Mouse (Mus musculus): ENCODE measurements around the gene Cebpz.

Cebpz gene

DNA sequence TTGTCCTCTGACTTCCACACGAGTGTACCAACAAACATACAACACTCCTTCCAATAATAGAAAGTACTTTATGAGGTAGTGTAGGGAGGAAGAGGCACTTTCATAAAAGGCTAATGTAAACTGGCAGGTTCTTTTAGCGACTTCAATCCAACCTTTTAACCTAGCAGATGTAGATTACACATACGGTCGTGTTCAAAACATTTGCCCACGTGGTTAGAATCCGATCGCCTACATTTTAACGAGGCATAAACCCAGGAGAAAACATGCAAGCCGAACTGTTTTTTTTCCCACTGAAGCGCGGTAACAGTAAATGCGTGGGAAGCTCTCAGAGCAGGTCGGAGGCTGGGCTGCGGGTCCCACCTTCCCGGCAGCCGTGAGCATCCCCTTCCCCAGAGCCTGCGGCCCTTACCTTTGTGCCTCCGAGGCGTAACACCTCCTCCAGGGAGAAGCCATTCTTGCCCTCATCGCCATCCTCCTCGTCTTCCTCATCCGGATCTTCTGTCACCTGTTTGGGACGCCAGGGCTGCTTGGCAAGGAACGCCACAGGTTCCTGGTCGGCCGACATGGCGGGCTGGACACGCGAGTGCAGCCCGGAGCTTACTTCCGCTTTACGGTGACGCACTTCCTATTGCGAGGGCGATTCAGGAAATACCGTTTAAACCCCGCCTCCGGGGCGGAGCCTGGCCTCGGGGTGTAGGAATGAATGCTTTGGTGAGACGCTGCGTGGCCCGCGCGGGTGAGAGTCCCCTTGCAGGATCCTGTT, at the start of gene Cebpz, which contains the start of gene Ndufaf7:
TSS of gene Cebpz (minus strand) at position 601 of the 763 bp plus-strand sequence.
TSS of gene Ndufaf7 (plus strand) at position 671 of the 763 bp plus-strand sequence.
- peak; percentile 95 to 98 for DNase-seq (ENCODE audit: low spot score in 2 of 2)

DNA sequence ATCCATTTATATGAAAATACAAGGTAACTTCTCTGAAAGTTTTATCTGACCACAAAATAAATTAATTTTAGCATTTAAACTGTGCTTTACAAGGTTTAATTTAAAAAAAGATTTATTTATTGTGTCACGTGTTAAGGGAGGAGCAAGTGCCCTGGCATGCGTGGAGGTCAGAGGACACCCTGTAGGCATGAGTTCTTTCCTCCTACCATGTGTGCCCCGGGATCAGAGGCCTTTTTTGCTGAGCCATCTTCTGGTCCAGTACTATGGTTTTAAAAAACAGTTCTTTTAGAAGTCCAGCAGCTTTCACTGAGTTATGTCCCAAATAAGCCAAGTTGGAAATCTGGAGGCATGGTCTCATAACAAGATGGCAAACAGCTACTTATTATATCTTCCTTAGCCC, 46.9 kb upstream of the Cebpz start:
- DNase-seq (ENCODE audit: low spot score in 2 of 2) = no peak

DNA sequence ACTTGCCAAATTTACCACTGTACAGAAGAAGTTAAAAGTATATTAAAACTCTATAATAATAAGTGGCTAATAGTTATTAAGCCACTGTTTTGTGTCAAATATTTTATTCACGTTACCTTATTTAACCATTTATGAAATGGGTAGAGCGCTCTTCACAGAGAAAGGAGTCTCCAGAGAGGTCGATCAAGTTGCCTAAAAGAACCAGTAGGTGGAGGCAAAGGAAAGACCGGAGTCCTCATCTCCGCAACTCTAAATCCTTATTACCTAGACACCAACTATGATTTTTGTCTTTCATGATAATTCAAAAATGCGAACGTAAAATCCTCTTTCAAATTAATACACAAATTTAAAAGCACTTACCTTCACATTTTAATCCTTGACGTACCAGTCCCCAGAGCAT, 46.3 kb upstream of the Cebpz start:
- no peak for DNase-seq (ENCODE audit: low spot score in 2 of 2)

DNA sequence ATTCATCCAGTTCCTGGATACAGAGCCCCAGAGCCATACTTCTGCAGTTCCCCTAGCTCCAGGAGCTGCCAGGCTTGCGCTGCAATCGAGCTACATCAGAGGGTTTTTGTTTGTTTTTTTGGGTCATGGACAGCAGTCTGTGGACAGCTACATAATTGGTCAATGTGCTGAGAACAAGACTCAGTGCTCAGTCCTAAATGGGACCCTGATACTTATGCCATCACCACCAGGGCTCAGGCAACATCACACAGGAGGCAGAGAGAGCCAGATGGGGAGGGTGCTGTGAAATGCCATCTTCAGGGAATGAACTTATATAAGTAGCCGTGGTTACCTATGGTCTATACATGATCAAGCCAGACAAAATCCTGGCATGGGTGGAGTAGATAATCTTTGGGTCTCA, 31.6 kb upstream of the Cebpz start:
- DNase-seq (ENCODE audit: low spot score in 2 of 2) = no peak

DNA sequence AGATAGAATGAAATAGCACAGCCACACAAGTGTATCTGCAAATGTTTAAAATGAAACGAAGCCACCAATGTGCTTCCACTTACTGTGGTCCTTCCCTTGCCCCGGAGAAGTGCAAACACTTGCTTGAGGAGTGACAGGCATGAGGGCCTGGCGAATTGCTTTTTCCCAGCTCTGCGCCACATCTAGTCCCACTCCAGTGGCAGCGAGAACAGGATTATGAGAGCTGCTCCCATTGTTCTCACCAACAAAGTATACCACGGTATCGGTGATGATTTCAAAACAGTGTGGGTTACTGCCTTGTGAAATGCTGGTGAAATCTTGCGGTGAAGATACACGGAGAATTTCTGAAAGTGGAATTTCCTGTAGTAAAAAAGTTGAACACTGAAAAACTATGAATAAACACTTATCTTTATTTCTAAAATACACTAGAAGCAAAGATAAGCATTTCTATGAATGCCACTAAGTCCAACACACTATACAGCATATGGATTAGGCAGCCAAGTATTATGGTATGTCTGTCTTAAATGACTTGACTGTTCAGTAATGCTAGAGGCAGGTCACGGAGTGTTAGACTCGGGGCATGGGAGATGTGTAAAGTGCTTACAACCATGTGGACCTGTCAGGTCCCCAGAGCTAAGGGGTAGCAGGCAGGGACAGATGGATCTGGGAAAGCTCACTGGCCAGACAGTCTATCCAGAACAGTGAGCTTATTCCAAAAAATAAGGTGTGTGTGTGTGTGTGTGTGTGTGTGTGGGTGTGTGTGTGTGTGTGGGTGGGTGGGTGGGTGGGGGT, 29.4 kb upstream of the Cebpz start:
- no peak for DNase-seq (ENCODE audit: low spot score in 2 of 2)

DNA sequence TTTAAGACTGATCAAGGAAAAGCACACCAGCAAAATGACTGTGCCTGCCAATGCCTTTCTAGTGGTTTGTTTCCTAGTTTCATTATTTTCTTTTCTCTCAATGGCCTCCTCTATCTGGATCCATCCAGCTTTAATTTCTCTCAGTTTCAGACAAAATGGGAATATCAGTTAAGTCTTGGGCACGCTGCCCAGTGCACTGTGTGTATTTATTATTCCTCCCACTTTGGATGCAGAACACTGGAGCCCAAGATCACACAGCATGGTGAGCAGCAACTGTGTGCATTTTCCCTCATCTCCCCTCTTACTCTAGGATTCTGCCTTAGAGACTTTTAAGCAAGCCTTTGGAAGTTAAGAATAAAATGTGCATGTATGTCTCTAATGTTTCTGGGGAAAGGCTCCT, 27.5 kb upstream of the Cebpz start:
- DNase-seq (ENCODE audit: low spot score in 2 of 2) = no peak

DNA sequence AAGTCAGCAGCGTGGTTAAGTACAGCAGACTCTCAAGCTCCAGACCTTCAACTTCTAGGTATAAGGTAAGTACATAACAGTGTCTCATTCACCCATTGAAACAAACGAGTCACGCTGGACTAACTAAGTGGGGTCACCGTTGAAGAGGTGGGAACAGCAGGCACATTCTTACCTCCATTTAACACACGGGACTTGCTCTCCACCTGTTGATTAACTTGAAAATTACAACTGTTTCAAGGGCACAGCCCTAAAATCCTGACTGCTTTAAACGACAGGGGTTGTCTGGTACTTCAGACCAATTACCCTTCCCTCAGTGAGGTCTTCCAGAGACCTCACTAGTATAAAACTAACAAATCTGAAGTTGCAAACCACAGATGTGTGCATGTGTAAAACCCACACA, 22.6 kb upstream of the Cebpz start:
- DNase-seq (ENCODE audit: low spot score in 2 of 2) = no peak

DNA sequence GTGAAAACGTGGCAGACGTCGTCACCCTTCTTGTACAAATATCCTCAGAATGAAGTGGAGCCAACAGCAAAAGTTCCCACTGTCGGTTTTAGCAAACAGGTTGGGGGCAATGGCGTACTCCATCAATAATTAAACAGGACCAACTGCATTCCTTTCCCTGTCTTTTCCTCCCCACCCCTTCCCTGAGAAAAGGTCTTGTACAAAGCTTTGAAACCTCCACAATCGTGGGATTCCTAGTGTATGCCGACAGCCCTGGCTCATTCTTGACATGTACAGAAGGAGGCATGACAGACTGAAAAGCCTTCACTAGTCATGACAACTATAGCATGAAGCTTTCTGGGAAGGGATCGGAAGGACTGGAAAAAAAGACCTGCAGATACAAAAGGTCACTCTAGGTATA, 16.4 kb upstream of the Cebpz start:
- DNase-seq (ENCODE audit: low spot score in 2 of 2) = no peak

DNA sequence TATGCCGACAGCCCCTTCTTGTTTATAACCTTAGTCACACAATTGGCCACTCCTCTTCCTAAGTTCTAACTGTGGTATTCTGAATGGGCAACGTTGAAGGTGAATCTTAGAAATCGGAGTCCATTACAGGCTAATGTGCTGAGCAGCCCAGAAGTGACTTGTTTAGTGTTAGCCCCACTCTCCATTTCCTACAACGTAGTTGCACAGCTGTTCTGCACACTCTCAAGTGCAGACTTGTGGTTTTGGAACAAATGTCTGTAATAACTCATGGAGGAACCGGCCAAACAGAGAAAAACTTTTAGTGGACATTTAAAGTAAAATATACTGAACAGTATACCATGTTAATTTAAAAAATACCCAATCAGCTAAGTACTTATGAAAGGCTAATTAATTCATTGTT, 15.2 kb upstream of the Cebpz start:
- DNase-seq (ENCODE audit: low spot score in 2 of 2) = no peak

DNA sequence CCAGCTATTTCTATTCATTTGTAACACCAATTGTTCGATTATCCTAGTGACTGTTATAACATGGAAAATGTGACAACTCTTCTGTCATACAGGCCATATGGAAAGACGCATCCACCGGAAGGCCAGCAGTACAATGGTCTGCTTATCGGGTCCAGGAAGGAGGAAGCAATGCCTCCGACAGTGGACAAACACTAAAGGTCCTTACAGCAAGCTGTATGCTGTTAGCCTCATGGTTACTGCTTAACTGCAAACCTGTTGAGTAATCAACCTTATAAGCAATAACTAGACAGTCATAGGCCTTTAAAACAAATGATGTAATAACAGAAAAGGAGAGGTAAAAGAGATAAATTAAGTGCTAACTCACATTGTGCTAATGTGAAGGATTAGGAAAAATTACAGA, 14.4 kb upstream of the Cebpz start:
- no peak for DNase-seq (ENCODE audit: low spot score in 2 of 2)

DNA sequence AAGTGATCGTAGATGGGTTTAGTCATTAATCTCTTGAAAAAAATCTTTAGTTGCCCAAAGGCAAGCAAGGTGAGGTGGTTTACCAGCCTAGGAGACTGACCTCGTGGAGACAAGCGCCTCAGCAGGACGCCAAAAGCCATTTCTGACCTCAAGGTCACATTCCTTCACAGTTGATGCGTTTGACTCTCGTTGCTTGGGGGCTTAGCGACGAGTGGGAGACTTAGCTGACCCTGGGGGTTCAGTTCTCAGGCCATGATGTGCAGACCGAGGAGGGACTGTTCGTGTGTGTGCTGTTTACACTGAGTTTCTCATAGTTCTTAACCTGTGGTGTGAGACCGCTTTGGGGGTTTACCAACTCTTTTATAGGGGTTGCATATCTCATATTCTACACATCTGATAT, 5.7 kb upstream of the Cebpz start:
- no peak for DNase-seq (ENCODE audit: low spot score in 2 of 2)

DNA sequence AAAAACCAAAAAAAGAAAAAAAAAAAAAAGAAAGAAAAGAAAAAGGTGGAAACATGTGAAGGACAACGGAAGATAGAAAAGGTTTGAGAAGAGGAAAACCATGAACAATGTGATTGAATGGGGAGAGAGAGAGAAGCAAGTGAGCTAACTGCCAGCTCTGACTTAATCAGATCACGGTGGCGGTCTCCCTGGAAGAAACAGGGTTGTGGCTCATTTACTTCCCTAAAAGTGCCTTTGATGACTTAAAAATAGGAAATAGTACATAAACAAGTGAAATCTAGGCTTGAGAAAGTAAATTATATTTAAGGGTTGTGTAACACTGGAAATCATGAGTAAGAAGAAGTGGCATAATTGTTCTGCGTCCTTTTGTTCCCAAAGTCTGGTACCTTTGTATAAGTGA, 2.1 kb upstream of the Cebpz start:
- no peak for DNase-seq (ENCODE audit: low spot score in 2 of 2)

DNA sequence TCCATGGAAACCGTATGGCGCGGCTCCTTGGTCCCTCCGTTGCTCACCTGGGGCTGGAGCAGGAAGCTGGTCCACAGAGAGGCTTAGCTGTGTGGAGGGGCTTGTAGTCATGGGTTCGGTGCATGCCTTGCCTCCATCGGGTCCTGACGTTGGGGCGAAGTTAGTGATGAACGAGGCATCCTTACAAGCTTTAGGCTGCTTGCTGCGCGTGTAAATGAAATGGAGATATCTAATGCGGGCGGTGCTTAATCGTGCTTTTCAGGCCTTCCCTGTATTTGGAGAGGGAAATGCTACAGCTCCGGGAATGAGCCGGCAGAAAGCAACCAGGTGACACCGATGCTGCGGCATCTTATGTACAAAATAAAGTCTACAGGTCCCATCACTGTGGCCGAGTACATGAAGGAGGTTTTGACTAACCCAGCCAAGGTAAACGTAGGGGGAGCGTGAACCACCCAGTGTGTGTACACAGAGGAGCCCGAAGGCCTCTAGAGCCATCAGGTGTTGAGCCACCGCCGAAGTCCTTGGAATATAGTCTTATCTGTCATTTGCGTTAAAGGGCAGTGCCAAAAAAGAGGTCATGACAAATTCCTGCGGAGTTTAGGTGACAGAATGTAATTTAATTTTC, 475 bp upstream of the Cebpz start:
- DNase-seq (ENCODE audit: low spot score in 2 of 2) = no peak

DNA sequence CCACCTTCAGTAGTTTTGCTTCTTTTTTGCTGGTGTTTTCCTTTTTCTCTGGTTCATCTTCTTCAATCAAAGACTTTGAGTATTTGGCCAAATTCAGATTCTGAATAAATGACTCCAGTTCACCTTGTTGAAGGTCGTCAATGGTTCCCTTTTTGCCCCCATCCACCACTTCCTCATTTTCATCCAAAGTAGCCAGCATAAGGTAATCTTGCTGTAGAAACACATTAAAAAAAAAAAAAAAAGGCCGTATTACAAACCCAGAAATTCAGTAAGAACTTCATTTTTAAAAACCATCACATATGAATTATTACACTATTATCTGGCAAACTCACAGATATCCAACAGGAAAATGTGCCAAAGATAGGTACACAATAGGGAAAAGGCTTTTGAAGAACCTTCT, 1.0 kb downstream of the Cebpz start:
- no peak for DNase-seq (ENCODE audit: low spot score in 2 of 2)

DNA sequence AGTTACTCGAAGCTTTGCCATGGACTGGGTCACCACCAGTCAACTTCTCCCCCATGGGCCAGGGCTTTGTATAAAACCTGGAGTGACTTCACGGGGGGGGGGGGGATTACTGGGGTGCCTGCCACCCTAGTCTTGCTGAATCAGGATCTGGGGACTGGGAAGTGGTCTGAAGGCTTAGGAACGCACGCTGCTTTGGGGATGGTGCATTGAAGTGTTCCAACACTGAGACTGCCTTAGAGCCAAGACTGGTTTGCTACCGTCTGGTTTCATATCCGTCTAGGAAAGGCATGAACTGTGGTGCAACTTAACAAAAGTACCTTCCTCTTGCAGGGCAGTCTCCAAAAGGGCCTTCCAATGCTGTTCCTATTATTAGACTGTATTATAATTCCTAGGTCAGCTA, 19.2 kb downstream of the Cebpz start:
- no peak for DNase-seq (ENCODE audit: low spot score in 2 of 2)

DNA sequence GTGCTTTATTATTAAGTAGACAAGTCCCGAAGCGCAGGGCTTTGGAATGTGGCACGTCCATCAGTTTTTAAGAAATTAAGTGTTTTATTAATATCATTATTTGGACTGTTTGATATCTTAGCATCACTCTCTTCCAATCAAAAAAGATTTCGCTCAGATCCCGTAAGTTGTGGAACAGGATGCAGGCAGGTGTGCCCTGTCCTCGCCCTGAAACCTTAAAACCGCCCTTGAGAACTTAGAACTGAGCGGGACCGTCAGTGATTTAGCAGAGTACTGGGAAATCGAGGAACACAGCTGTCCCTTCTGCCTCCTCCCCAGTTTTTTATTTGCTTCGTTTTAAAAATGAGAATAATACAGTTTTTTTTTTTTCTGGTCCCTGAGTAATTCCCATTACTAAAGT, 20.0 kb downstream of the Cebpz start:
- no peak for DNase-seq (ENCODE audit: low spot score in 2 of 2)

DNA sequence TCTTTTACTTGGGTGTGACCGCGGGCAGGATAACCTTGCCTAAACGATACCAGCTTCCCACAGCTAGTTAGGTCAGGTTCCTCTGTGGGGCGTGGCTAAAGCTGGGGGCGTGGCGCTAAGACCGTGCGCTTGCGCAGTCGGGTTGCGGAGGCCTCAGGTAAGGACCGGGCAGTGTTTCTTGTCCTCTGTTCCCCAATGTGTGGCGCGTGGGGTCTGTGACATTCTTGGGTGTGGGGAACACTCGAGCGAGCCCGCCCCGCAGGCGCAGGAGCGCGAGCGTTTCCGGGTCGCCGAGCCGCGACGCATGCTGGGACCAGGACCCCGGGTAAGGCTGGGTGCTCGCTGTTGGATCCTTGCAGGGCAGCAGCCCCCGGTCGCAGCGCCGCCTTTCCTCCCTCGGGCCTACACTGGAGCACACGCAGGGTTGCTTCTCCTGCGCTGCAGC, 20.5 kb downstream of the Cebpz start, which contains the start of gene Cebpzos:
TSS of gene Cebpzos (plus strand) at position 132 of the 445 bp plus-strand sequence.
- DNase-seq (ENCODE audit: low spot score in 2 of 2) = peak; percentile 87 to 90

DNA sequence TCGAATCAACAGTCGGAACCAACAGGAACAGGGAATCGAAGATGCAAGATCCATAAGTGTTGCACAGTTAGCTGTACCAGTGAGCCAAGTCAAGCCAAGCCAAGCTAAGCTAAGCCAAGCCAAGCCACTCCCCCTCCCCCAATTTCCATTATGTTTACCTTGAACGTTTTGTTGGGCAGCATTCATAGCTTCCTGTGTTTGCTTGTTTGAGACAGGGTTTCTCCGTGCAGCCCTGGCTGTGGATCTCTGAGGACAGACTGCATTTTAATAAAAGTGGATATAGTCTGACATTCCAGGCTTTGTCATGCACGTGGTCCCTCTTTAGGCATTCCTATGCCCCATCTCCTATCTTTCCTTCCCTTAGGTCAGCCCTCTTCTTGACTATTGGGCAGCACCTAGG, 21.1 kb downstream of the Cebpz start:
- DNase-seq (ENCODE audit: low spot score in 2 of 2) = no peak

DNA sequence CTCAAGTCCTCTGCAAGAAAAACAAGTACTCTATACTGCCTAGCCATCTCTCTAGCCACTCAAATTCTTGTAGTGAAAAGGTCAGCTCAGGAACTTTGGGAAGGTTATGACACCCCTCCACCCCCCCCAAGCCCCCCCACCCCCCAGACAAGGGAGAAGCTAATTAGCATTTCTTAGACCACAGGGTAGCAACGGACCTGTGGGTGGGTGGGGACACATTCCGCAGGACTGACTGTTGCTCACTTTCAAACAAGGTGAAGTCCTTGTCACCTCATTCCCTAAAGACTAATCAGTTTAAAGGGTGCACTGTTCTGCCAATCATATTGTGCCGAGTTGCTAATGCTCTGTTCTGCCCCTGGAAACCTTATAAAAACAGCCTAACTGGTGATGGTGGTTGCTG, 22.9 kb downstream of the Cebpz start:
- DNase-seq (ENCODE audit: low spot score in 2 of 2) = no peak

DNA sequence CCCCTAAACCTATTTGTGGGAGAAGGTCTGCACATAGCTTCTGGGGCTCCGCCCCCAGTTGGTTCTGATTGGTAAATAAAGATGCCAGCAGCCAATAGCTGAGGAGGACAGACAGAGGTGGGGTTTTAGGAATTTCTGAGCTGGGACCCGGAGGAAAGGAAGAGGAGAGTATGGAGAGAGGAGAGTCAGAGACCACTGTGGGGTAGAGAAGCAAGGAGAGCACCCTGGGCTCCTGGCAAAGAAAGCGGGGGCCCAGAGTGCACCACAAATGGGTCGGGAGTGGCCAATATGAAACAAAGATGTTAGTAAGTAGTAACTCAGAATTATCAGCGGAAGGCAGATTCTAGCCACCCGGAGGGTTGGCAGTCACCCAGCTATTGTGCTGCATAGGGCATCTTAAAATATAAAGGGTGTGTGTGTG, 24.0 kb downstream of the Cebpz start:
- DNase-seq (ENCODE audit: low spot score in 2 of 2) = peak in 1 of 2 experiments; percentile 21

DNA sequence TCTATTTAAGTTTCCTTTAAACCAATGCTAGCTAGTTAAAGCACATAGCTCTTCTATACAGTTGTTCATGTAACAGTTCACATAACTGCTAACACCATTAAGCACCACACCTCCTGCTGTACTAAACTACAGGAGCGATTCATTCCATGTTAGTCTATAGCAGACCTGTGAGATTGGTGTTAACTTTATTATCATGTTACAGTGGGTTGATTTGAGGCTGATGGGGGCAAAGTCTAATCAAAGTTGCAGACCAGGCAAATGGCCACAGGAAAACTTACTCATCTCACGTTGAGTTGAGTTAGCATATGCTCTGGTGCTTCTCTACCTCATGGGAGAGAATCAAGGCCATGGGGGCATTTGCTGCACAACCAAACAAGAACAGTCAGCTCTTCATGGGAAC, 27.5 kb downstream of the Cebpz start:
- no peak for DNase-seq (ENCODE audit: low spot score in 2 of 2)

DNA sequence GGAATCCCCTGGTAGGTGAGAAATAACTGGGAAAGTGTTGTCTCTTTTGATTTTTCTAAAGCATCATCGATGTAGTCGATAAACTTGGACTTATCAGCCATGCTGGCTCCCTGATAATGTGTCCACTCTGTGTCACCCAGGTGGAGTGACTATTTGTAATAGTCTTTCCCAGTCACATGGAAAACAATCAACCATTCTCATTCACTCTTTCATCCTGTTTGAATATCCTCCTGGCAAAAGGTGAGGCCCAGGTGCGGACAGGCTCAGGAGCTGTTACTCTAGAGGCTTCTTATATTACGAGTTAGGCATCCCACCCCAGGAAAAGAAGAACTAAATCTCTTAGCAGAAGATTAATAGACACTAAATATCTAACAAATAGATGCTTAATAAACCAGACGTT, 30.0 kb downstream of the Cebpz start, which contains the start of gene Sult6b1:
TSS of gene Sult6b1 (minus strand) at position 101 of the 400 bp plus-strand sequence.
- DNase-seq (ENCODE audit: low spot score in 2 of 2) = no peak
